Mouse (Mus musculus) ES-E14 (cell line): ENCODE data around the gene Gm28374.

Source experiments
- CHD2 ChIP-seq: IDR thresholded peaks from 2 replicates; pipeline ENCODE4 v1.6.1; 2014; ENCODE audit warnings: mild to moderate bottlenecking, low read depth, low read length, inconsistent platforms
- HCFC1 ChIP-seq: IDR thresholded peaks from 2 replicates; pipeline ENCODE4 v1.6.1; 2012; ENCODE audit warnings: low read length, inconsistent platforms, borderline replicate concordance; ENCODE audit not compliant: insufficient read depth
- MAFK ChIP-seq: IDR thresholded peaks from 2 replicates; pipeline ENCODE4 v1.6.1; 2014; ENCODE audit warnings: mild to moderate bottlenecking, low read depth, low read length, inconsistent platforms; ENCODE audit not compliant: insufficient read depth
- ZC3H11A ChIP-seq: IDR thresholded peaks from 2 replicates; pipeline ENCODE4 v1.6.1; 2012; ENCODE audit warnings: low read depth, mild to moderate bottlenecking, inconsistent platforms, low read length, borderline replicate concordance
- ZNF384 ChIP-seq: IDR thresholded peaks from 2 replicates; pipeline ENCODE4 v1.6.1; 2012; ENCODE audit warnings: low read depth, low read length, inconsistent platforms

GRCm38 (mm10) chr19:6104476-6104875 lies 22.4 kb upstream of the Gm28374 start:
- TF ChIP-seq ZNF384 (no peak), HCFC1 (no peak), MAFK (no peak), ZC3H11A (no peak), CHD2 (no peak)
